Mouse (Mus musculus): Measurements from ENCODE around the gene Gnpnat1.

The Gnpnat1 gene

DNA sequence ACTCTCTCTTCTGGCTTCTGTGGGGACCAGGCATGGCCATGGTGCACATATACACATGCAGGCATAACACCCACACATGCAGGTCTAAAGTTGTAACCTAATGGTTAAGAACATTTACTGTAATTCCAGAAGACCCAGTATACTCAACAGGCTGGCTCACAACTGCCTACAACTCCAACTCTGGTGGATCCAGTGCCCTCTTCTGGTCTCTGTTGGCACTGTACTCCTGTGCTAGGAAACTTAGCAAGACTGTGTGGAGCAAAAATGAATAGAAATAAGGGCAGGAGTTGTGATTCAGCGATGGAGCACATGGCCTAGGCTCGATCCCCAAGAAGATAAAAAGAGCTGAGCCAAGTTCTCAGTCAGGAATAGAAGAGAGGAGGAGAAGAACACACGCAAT is 4.9 kb downstream of the Gnpnat1 start:
- DNase-seq (ENCODE audit: low read depth, low spot score), result no peak

DNA sequence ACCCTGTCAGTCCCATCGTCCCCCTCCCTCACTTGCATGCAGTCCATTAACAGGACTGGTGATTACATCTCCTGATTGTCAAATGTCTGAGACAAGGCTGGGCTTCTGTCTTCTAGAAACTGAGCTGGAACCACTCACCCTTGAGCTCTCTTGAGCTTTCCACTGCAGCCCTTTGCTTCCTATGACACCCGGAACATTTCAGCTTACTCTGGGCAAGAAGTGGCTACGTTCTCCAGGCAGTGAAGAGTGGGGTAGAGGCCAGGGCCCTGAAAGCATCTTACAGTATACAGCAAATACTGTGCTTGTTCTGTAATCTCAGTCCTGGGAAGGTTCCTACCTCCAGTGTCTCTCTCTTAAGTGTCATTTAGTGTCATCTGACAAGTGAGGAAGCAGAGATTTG is 15.5 kb downstream of the Gnpnat1 start:
- DNase-seq (ENCODE audit: low read depth, low spot score), result no peak

GRCm38 (mm10) chr14:45388345-45389181 is 16.1 kb downstream of the Gnpnat1 start:
- peak; percentile 91 for DNase-seq (ENCODE audit: low read depth, low spot score)

GRCm38 (mm10) chr14:45387480-45387879 is 17.2 kb downstream of the Gnpnat1 start:
- DNase-seq (ENCODE audit: low read depth, low spot score), result no peak

DNA sequence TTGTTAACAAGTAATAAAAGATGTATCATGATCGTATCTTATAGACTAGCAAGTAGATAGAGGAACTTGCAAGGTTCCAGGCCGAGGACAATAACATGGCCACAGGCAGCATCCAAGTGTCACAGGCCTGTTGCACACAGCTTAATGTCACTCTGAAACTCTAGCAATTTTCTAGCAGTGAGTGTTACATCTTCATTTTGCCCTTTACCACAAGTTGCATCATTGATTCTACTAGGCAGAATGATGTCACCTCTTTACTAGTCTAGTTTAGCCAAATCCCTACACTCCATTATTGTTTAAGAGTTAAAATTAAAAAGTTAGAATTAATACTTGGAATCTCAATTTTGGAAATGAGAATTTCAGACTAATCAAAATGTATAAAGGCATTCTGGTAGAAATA is 19.1 kb downstream of the Gnpnat1 start:
- no peak for DNase-seq (ENCODE audit: low read depth, low spot score)

DNA sequence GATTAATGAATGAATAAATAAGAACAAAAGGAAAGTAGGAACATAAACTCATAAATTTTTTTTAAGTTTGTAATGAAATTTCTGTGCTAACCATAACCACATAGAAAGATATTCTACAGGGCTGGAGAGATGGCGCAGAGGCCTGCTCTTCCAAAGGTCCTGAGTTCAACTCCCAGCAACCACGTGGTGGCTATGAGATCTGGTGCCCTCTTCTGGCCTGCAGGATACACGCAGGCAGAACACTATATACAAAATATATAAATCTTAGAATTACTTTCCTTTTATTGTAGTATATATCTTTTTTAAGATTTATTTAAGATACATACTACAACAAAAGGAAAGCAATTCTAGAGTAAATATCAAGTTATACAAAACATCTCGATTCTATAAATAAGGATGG is 21.8 kb downstream of the Gnpnat1 start:
- no peak for DNase-seq (ENCODE audit: low read depth, low spot score)

- DNase-seq (ENCODE audit: low read depth, low spot score), result no peak
These were observed 24.0 kb downstream of the Gnpnat1 start for GRCm38 (mm10) chr14:45380756-45381155.

GRCm38 (mm10) chr14:45378771-45379170 is 25.9 kb downstream of the Gnpnat1 start:
- no peak for DNase-seq (ENCODE audit: low read depth, low spot score)

DNA sequence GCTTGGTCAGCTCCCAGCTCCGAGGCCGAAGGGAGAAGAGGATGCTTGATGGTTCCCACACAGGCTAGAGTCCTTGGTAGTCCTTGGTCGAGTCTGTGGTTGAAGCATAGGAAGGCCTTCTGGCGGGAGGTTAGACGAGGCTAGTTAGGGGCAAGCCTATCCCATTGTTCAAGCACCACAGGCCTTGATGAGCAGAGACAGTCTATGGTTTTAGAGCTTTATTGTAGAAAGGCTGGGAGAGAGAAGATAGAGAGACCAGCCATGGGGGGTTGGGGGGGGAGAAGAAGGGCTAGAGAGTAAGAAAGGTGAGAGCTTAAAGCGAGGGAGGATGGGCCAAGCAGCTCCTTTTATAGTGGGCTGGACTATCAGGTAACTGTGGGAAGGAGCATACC is 39.5 kb downstream of the Gnpnat1 start:
- DNase-seq (ENCODE audit: low read depth, low spot score), result no peak

DNA sequence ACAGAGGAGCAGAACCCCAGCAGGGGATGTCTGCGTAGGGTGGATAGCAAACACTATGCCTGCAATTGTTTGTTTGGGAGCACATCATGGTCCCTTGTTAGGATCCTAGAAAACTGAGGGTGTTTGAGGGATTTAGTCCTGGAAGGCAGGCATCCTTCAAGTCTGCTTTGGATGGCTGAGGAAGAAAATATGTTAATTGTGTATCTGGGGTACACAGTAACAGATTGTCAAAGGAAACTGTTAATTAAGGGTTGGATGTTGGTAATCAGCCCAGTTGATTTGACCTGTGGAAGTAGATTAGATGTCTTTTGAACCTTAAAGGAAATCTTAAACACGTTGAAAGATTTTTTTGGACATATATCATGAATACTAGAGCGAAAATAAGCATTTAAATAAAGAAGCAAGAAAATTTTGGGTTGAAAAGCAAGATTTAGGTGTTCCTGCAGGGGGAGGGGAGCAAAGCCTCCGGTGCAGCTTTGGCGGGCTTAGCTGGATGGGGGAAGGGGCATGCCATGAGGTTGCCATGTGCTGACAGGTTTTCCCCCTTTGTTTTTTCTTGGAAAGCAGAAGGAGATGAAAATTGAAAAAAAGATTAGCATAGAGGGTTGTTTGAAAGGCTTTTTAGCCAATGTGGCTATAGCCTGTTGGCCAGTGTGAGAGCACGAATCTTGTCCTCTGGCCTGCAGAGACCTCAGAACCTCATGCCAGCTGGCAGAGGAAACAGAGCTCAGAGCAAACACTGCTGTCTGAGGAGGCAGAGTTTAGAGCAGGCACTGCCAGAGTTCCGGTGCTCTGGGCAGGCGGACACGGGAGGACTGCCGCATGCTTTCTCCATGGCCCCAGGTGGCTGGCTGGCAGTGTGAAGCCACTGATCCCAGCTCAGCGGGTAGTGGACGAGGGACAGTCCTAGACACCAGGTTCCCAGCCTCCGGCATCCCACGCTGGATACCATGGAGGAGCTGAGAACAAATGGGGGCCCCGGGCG is 40.2 kb downstream of the Gnpnat1 start:
- DNase-seq (ENCODE audit: low read depth, low spot score), result no peak

- peak; percentile 94 for DNase-seq (ENCODE audit: low read depth, low spot score)
These were observed 53.5 kb downstream of the Gnpnat1 start, which contains the start of gene Styx for GRCm38 (mm10) chr14:45350931-45351859. Gene Styx (plus strand): TSS chr14:45351093.

- DNase-seq (ENCODE audit: low read depth, low spot score), result peak; percentile 95
These were observed 75.0 kb downstream of the Gnpnat1 start, which contains the start of gene Psmc6 for GRCm38 (mm10) chr14:45329589-45330181. Gene Psmc6 (plus strand): TSS chr14:45329788.

GRCm38 (mm10) chr14:45329018-45329588 is 75.6 kb downstream of the Gnpnat1 start:
- no peak for DNase-seq (ENCODE audit: low read depth, low spot score)

DNA sequence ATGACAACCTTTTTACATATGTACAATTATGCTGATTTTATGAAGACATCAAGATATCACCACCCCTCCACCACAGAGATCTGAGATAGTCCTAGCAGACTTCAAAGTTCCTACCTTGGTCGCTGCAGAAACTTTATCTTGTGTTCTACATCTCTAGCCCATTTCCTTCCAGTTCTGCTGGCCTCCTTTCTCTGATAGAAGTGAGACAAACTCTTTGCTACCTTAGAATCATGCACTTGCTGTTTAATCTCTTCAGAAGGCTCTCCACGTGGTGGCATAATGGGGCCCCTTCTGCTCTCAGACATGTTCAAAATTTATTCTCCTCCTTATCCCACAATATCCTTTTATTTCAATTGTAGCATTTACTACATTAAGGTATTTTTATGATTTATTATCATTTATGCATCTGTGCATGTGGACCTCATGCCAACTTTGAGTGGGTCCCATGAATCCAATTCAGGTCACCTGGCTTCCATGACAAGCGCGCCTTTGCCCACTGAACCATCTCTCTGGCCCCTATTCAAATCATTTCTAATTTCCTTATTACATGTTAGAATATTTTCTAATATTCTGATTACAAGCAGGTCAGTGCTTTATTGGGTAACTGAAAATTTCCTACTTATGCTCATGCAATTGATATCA is 76.5 kb downstream of the Gnpnat1 start:
- DNase-seq (ENCODE audit: low read depth, low spot score), result no peak
